Mouse (Mus musculus) liver, adult 2 months (tissue): ENCODE results near the gene Arpc4. TPM values are rescaled to one million over a fixed set of nuclear protein-coding genes. Genes with fewer than 3 reads are reported as not detected.
A peak's percentile ranks its signal among the peaks of the same experiment; 100 is the strongest.

Experiments used
- DNase-seq: peaks from one replicate; pipeline ENCODE4 v3.0.0-alpha.2; 2011; ENCODE audit warnings: low read depth, low spot score; ENCODE audit errors: extremely low read depth
- H3K27ac ChIP-seq: fragments of 200-500 bp; replicated peaks from 2 replicates; pipeline ENCODE4 v1.5.1; 2012; ENCODE audit warnings: low read depth, mild to moderate bottlenecking, control low read depth, inconsistent platforms, low read length; ENCODE audit not compliant: insufficient read depth
- H3K27me3 ChIP-seq: fragments of 200-500 bp; 2 replicates; pipeline ENCODE4 v1.6.1; 2012; ENCODE audit warnings: mild to moderate bottlenecking, moderate library complexity, low read length, inconsistent platforms; ENCODE audit not compliant: control insufficient read depth, insufficient read depth
- H3K36me3 ChIP-seq: fragments of 200-500 bp; 2 replicates; pipeline ENCODE4 v1.6.1; 2012; ENCODE audit warnings: low read length, inconsistent platforms; ENCODE audit not compliant: control insufficient read depth, insufficient read depth
- H3K4me1 ChIP-seq: fragments of 200-500 bp; 2 replicates; pipeline ENCODE4 v1.6.1; 2011; ENCODE audit warnings: low read length; ENCODE audit not compliant: control insufficient read depth, insufficient read depth
- H3K4me3 ChIP-seq: fragments of 200-500 bp; 2 replicates; pipeline ENCODE4 v1.5.1; 2011; ENCODE audit warnings: low read depth, mild to moderate bottlenecking, control low read depth, low read length, moderate library complexity; ENCODE audit not compliant: insufficient read depth
- H3K79me2 ChIP-seq: fragments of 200-500 bp; 2 replicates; pipeline ENCODE4 v1.6.1; 2012; ENCODE audit warnings: inconsistent platforms, mild to moderate bottlenecking, low read length, moderate library complexity; ENCODE audit not compliant: control insufficient read depth, insufficient read depth
- H3K9ac ChIP-seq: fragments of 200-500 bp; 2 replicates; pipeline ENCODE4 v1.6.1; 2012; ENCODE audit warnings: low read depth, mild to moderate bottlenecking, control low read depth, inconsistent platforms, low read length
- CTCF ChIP-seq: fragments of 200-500 bp; IDR thresholded peaks from 2 replicates; pipeline ENCODE4 v1.5.1; 2011; ENCODE audit warnings: low read depth, low read length, control low read depth
- POLR2A ChIP-seq: fragments of 200-500 bp; IDR thresholded peaks from 2 replicates; pipeline ENCODE4 v1.6.1; 2011; ENCODE audit warnings: low read length, control low read depth; ENCODE audit not compliant: insufficient read depth; ENCODE audit errors: extremely low read depth
- WGBS: fragments of 180-500 bp; shearing (Covaris S2); methylation state at CpG from one replicate; pipeline ENCODE4 v1.1.7; 2018; 5-methylcytosine and 5-hydroxymethylcytosine counted together
- polyA plus RNA-seq: library from polyadenylated mRNA; depleted of rRNA; stranded (reverse); fragments of >200 nt; gene quantifications from 2 replicates; pipeline ENCODE4 v1.2.3, GENCODE M21; 2012
- total RNA-seq: library from RNA; depleted of rRNA; stranded (reverse); fragments of >200 nt; gene quantifications from 2 replicates; pipeline ENCODE4 v1.2.3, GENCODE M21; 2014

Gene Arpc4
- total and polyA plus RNA-seq, 2 experiments: 31.5 to 36.0 TPM

DNA sequence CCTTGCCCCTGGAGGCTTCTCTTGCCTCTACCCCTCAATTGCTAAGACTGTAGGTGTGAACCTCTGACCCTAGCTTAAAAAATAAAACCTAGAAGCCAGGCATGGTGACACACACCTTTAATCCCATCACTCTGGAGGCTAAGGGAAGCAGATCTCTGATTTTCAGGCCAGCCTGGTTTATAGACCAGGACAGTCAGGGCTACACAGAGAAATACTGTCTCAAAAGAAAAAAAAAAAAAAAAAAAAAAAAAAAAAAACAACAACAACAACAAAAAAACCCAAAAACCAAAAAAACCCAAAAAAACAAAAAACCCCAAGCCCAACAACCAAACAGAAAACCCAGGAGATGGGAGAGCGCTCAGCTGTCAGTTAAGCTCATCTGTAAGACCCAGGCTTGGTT is 10.3 kb upstream of the Arpc4 start:
- peaks cover 3% of the 10 kb centered on the region for H3K4me1 ChIP-seq
- WGBS: 100% methylated on average over 1 of the region's 1 CpGs

DNA sequence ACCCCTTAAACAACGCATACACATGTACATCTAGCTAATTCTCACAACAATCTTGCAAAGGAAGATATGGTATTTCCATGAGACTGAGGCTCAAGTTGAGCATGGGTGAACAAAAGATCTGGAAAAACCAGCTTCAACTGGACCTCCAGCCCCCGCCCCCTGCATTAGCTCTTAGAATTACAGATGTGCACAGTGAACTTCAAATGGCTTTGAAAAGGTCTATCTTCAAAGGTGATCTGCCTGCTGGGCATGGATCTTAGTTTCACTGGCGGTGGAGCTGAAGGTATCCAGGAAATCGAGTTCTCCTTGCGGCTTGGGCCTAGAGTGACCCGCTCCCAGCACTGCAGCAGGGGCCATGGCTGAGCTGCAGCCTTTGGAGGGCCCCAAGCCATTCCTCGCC is 9.8 kb upstream of the Arpc4 start:
- no peaks in the 10 kb centered on the region for H3K79me2 ChIP-seq
- peaks cover 3% of the 10 kb centered on the region for H3K4me1 ChIP-seq
- 93% methylated on average over 7 of the region's 7 CpGs for WGBS
- TF ChIP-seq POLR2A (no peak), CTCF (no peak)
- H3K27ac ChIP-seq: no peak overlapping the region
- no peak overlapping the region for H3K9ac ChIP-seq
- H3K27me3 ChIP-seq: no peaks in the 10 kb centered on the region
- H3K4me3 ChIP-seq: no peak overlapping the region
- H3K36me3 ChIP-seq: peaks cover 13% of the 10 kb centered on the region
- DNase-seq: no peak

More for the DNA sequence above, 10.3 kb upstream of the Arpc4 start:
- H3K79me2 ChIP-seq: no peaks in the 10 kb centered on the region
- DNase-seq: no peak
- peaks cover 10% of the 10 kb centered on the region for H3K36me3 ChIP-seq
- TF ChIP-seq POLR2A (no peak), CTCF (no peak)
- no peak overlapping the region for H3K9ac ChIP-seq
- H3K4me3 ChIP-seq: no peak overlapping the region
- H3K27ac ChIP-seq: no peak overlapping the region
- no peaks in the 10 kb centered on the region for H3K27me3 ChIP-seq

DNA sequence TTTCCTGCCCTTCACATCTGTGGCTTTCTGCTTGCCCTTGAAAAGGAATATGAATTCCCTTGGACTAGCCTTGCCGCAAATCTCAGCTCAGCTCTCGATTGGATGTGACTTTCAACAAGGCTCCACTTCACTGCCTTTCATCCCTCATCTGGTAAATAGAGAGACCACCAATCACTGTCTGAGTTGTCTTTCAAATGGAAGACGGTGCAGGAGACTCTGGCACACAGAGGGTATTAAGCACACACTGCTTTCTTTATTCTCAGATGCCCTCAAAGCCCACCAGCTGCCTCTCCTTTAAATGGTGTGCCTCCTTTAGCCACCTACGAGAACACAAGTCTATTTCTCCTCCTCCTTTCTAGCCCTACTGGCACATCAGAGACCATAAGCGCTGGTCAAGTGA is 9.3 kb upstream of the Arpc4 start:
- peaks cover 15% of the 10 kb centered on the region for H3K36me3 ChIP-seq
- WGBS: 94% methylated on average over 5 of the region's 5 CpGs
- no peak overlapping the region for H3K27ac ChIP-seq

DNA sequence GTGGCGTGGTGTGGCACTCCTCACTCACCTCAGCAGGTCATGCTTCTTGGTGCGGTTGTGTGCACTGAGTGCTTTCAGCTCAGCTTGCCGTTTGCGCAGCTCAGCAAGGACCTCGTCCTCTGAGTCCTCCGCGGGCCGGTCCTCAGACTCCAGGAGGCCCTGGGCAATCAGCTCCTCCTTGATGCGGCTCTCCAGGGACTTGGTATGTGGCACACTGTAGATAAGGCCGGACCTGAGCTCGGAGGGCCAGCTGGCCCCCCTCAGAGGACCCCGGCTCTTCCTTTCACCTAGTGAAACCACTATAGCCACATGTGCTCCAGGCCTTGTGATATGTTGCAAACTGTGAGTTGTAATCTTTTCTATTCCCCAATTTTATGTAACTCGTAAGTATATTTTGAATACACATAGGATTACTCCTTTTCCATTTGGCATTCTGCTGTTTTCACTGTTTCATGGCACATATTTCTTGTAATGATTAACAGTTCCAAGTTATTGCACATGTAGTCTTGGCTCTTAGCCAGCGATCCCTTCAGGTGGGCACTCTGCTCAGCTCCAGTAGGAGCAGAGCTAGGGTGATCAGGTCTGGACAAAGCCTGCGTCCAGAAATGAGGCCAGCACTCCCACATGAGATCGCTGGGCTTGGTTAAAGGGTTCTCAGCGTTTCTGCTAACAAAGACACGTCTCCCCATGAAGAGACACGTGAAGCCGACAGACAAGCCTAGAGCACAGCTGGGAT is 7.6 kb upstream of the Arpc4 start:
- Histone ChIP-seq H3K79me2 (no peaks in the 10 kb centered on the region), H3K4me3 (no peak overlapping the region), H3K36me3 (peaks cover 15% of the 10 kb centered on the region), H3K27me3 (no peaks in the 10 kb centered on the region), H3K9ac (no peak overlapping the region), H3K27ac (no peak overlapping the region), H3K4me1 (no peaks in the 10 kb centered on the region)
- WGBS: 93% methylated on average over 20 of the region's 20 CpGs
- DNase-seq: no peak
- TF ChIP-seq POLR2A: no peak
- no peak for TF ChIP-seq CTCF

More for the DNA sequence above, 9.3 kb upstream of the Arpc4 start:
- TF ChIP-seq POLR2A (no peak), CTCF (no peak)
- H3K79me2 ChIP-seq: no peaks in the 10 kb centered on the region
- H3K27me3 ChIP-seq: no peaks in the 10 kb centered on the region
- peaks cover 3% of the 10 kb centered on the region for H3K4me1 ChIP-seq
- no peak overlapping the region for H3K9ac ChIP-seq
- no peak for DNase-seq
- no peak overlapping the region for H3K4me3 ChIP-seq

DNA sequence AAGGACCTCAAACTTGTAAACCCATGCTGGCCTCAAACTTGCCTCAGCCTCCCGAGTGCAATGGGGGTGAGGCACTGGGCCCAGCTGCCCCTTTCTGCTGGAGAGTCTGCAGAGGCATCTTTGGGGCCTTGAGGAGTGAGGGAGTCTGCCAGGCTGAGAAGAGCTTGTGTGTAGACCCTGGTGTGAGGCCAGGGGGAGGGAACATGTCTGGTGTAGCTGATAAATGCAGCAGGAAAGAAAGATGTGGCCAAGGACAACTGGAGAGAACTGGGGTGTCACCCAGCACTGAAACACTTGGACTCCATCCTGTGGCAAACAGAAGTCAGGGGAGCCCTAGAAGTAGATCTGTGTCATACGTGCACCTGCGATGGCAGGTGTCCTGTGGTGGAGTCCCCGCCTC is 4.4 kb upstream of the Arpc4 start:
- Histone ChIP-seq H3K27ac (no peak overlapping the region), H3K36me3 (peaks cover 13% of the 10 kb centered on the region; the same call in 1 of the 2 replicates), H3K79me2 (peaks cover 5% of the 10 kb centered on the region; the same call in 1 of the 2 replicates), H3K4me3 (no peak overlapping the region), H3K27me3 (no peaks in the 10 kb centered on the region), H3K4me1 (peaks cover 3% of the 10 kb centered on the region), H3K9ac (no peak overlapping the region)
- 95% methylated on average over 4 of the region's 4 CpGs for WGBS
- no peak for DNase-seq
- TF ChIP-seq POLR2A: no peak
- TF ChIP-seq CTCF: no peak

DNA sequence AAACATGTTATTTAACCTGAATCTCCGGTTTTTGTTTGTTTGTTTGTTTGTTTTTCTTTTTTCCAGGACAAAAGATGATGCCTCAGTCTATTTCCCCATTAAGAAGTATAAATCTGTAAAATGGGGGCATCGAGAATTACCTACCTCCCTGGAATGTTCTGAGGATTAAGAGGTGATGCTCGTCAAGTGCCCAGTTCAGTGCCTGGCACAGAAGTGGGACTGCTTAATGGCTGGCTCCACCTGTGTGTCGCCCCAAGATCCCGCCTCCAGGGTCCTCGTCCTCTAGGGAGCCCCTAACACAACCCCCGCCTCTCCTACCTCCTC is 781 bp upstream of the Arpc4 start:
- peak overlapping the region; percentile 76 for H3K9ac ChIP-seq
- peak; percentile 79 for DNase-seq
- peaks cover 20% of the 10 kb centered on the region; the same call in 1 of the 2 replicates for H3K79me2 ChIP-seq
- 4% methylated on average over 7 of the region's 7 CpGs for WGBS
- peaks cover 10% of the 10 kb centered on the region; the same call in 1 of the 2 replicates for H3K36me3 ChIP-seq
- H3K4me1 ChIP-seq: peaks cover 7% of the 10 kb centered on the region
- H3K27me3 ChIP-seq: no peaks in the 10 kb centered on the region
- TF ChIP-seq POLR2A (no peak), CTCF (no peak)
- peak overlapping the region; percentile 97 for H3K27ac ChIP-seq
- peak overlapping the region; percentile 72 for H3K4me3 ChIP-seq
